Mouse (Mus musculus) kidney, adult 18-20 months (tissue): Measurements from ENCODE around the gene Zfyve21.
A peak's percentile ranks its signal among the peaks of the same experiment; 100 is the strongest.

Source experiments
- DNase-seq: peaks from one replicate; pipeline ENCODE4 v3.0.0; 2021

The Zfyve21 gene

DNA sequence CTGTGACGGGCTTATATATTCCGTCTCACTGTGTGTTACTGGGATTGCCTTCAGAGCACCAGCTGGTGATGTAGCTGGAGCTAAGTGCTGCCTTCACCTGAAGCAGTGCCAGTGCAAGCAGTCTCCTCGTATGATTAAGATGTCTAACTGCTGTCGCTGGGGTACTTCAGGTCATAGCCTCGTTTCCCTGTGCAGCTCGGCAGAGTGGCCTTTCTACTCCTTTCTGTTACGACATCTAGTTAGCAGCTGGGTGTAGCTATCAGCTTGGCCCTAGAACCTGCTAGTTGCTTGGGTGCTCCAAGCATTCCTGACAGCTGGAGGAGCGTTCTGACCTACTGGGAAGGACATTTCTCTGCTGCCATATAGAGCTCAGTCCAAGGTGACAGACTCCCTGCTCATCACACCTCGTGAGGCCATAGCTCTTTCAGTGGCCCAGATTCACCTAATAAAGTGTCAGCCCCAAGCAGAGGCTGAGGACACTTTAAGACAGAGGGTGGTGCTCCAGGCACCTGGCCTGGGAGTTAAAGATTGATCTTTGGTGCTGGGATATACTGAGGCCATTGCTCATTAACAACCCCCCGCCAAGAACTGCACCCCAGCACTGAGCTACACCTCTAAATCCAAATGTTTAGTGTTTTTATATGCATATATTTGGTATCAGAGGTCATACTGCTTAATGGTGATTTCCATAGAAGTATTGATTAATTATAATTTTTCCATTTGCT, 13.3 kb upstream of the Zfyve21 start:
- peak; percentile 47 for DNase-seq

- DNase-seq: no peak
Observed at GRCm38 (mm10) chr12:111803538-111803937, 10.4 kb upstream of the Zfyve21 start.

GRCm38 (mm10) chr12:111808775-111809174, 5.2 kb upstream of the Zfyve21 start:
- no peak for DNase-seq

- DNase-seq: peak; percentile 76
Observed at GRCm38 (mm10) chr12:111809762-111810161, 4.2 kb upstream of the Zfyve21 start.

DNA sequence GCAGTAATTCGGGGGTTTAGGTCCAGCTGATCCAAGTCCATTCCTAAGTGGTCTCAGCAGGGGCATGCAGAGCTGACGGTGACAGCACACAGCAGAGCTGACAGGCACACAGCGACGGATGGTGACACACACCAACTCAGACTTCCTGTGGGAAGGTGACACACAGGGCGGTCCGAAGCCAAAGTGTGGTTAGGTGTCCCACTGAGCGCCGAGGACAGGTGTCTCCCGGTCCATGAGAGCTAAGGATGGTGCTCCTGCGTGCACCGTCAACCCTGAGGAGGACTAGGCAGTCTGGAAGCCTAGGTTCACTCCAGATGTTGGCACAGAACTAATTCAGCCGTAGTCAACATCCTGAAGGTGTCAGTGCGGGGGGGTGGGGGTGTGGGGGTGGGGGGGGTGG, 1.9 kb upstream of the Zfyve21 start:
- no peak for DNase-seq

DNA sequence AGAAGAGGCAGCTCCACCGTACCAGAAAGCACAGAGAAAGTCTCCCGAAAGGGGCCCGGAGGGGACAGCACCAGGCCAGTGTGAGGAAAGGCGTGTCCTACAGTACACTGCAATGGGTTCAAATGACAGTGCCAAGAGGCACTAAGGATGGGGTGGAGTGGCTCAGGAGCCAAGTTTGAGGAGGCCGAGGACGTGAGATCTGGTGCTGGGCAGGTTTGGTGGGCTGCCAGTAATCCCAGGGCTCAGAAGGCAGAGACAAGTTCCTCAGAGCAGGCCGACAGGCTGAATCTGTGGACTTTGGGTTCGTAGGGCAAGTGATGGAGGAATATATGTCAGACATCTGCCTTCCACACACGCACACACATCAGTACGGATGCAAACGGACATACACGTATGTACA, 1.4 kb upstream of the Zfyve21 start:
- DNase-seq: no peak

- DNase-seq: no peak
Observed at GRCm38 (mm10) chr12:111813111-111813765, 732 bp upstream of the Zfyve21 start.

DNA sequence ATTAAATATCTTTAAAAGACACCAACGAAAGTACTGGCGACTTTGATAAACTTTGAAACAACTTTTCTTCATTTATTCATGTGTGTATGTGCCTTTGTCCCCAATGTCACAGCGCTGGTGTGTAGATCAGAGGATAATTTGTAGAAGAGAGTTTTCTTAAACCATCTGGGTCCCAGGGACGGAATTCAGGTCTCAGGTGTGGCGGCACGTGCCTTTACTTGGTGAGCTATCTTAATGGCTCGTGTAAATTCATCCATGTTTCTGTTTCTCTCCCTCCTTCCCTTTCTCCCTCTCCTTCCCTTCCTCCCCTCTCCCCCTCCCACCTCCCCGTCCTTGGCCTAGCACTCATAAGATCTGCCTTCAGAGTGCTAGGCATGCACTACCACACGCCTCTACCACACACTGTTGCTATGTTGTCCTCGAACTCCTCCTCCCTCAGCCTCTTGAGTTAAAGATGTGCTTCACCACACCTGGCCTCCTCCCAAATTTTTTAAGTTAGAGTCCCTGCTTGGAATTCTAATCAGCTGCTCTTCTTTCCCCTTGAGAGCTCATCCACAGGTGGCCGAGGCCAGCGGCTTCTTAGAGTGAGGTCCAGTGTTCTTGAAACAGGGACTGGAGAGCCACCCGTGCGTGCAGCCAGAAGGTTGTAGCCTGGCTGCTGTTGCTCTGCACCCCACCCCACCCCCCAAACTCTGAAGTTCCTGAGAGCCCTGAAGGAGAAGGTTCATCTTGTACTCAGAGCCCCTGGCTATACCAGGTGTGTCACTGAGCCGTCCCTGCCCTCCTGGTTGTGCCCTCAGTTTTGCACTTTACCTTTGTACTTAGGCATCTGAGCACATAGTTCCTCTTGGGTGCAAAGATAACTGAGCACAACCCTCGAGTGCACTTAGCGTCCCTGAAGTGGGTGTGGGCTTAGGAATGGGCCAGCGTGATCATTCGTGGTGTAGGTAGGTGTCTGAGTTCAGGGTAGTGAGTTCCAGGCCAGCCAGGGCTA, 1.1 kb downstream of the Zfyve21 start:
- DNase-seq: peak; percentile 47

DNA sequence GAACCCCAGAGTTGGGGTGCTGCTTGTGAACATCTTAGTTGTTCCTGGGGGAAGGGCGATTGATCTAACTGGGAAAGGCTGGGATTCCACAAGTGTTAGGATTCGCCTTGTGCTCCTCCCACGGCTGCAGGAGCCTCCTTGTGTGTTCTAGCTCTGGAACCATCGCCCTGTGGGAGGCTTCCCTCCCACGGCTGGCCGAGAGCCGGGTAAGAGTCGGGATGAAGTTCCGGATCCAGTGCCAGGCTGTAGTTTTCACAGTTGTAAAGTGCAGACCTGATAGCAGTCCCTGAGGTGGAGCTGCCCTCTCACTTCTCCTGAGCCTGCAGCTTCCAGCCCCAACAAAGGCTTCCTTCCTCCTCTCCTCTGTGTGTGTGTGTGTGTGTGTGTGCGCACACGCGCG, 2.6 kb downstream of the Zfyve21 start:
- peak; percentile 42 for DNase-seq

- peak; percentile 38 for DNase-seq
Observed at GRCm38 (mm10) chr12:111816967-111817366, 3.0 kb downstream of the Zfyve21 start.

GRCm38 (mm10) chr12:111817991-111818390, 4.0 kb downstream of the Zfyve21 start:
- no peak for DNase-seq

DNA sequence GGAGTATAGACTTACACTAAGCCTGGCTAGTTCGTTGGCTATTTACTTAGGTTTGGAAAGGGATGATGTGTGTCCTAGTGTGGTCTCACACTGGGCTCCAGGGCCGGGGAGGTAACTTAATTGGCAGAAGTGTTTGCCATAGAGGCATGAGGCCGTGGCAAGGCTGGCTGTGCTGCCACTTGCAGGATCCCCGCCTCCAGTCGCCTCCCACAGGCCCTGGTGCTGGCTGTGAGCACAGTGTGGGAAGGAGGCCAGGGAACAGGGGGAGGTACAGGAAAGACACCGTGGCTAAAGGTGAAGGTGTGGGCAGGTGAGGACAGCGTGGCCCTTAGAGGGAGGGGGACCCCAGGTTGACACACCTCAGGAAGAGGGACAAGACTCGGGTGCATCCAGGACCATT, 6.0 kb downstream of the Zfyve21 start:
- peak; percentile 66 for DNase-seq

GRCm38 (mm10) chr12:111820708-111821107, 6.7 kb downstream of the Zfyve21 start:
- no peak for DNase-seq

GRCm38 (mm10) chr12:111821931-111822330, 8.0 kb downstream of the Zfyve21 start:
- DNase-seq: no peak

GRCm38 (mm10) chr12:111827556-111827955, 13.6 kb downstream of the Zfyve21 start:
- DNase-seq: no peak

GRCm38 (mm10) chr12:111829447-111829846, 15.5 kb downstream of the Zfyve21 start:
- no peak for DNase-seq

GRCm38 (mm10) chr12:111829954-111830353, 16.0 kb downstream of the Zfyve21 start:
- DNase-seq: no peak

DNA sequence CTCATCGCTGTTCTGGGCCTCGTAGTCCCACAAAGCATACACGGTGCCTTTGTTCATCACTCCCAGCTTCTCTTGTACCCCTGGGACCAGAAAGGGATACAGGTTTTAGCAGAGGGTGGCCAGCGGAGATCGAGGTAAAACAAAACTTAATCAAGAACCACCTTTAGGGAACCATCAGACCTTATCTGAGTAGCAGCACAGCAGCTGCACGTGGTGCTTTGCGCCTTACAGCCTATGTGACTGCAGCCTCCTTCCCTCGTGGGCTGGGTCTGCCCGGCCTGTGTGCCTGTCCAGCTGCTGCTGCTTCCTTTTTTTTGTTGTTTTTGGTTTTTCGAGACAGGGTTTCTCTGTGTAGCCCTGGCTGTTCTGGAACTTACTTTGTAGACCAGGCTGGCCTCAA, 16.4 kb downstream of the Zfyve21 start:
- DNase-seq: no peak

GRCm38 (mm10) chr12:111832643-111833042, 18.7 kb downstream of the Zfyve21 start:
- no peak for DNase-seq

- DNase-seq: no peak
Observed at GRCm38 (mm10) chr12:111833457-111833856, 19.5 kb downstream of the Zfyve21 start.

- DNase-seq: no peak
Observed at GRCm38 (mm10) chr12:111842565-111843433, 28.8 kb downstream of the Zfyve21 start.

DNA sequence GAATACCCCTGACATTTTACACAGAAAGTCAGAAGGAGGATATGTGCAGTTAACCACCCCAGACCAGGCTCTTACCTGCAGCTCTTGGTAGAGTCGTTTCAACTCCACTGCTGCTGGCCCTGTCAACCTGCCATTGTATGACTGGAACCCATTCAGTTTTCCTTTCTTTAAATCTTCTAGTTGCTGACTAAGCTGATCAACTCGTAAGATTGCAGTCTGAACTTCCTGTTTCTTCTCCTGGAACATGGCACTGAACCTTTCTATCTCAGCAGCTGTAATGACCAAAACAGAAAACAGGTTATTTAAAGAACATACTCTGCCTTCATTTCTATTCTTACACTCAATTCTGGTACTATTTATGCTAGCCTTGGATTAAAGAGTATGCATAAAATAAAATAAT, 29.5 kb downstream of the Zfyve21 start:
- DNase-seq: no peak
